Mouse (Mus musculus): ENCODE data around the gene Nr5a1. TPM values are rescaled to one million over a fixed set of nuclear protein-coding genes. Genes with fewer than 3 reads are reported as not detected.

Gene Nr5a1
- polyA plus RNA-seq (2014; fragmentation: Illumina TruSeq; extraction: RNeasy Lipid Tissue Mini Kit (QIAGEN cat#74804); ENCODE audit: low replicate concordance) = not detected

GRCm38 (mm10) chr2:38714324-38714723 lies at the start of gene Nr5a1:
TSS of gene Nr5a1 (minus strand) at chr2:38714542.

GRCm38 (mm10) chr2:38643625-38644427 lies 70.5 kb downstream of the Nr5a1 start, which contains the start of gene Psmb7:
TSS of gene Psmb7 (minus strand) at chr2:38644087.

Other genes starting within 250 kb of the Nr5a1 start
- 43.3 TPM for gene Nek6, start 202.9 kb downstream of the Nr5a1 start, polyA plus RNA-seq (2014; fragmentation: Illumina TruSeq; extraction: RNeasy Lipid Tissue Mini Kit (QIAGEN cat#74804); ENCODE audit: low replicate concordance)
- gene Psmb7, start 70.5 kb downstream of the Nr5a1 start, polyA plus RNA-seq (2014; fragmentation: Illumina TruSeq; extraction: RNeasy Lipid Tissue Mini Kit (QIAGEN cat#74804); ENCODE audit: low replicate concordance) = 65.1 TPM
- 16.0 TPM for gene Nr6a1, start 213.1 kb upstream of the Nr5a1 start, polyA plus RNA-seq (2014; fragmentation: Illumina TruSeq; extraction: RNeasy Lipid Tissue Mini Kit (QIAGEN cat#74804); ENCODE audit: low replicate concordance)
- 2.3 TPM for gene Olfml2a, start 217.4 kb upstream of the Nr5a1 start, polyA plus RNA-seq (2014; fragmentation: Illumina TruSeq; extraction: RNeasy Lipid Tissue Mini Kit (QIAGEN cat#74804); ENCODE audit: low replicate concordance)

Data from small intestine, adult 10 weeks (tissue).